Mouse (Mus musculus): Measurements from ENCODE around the gene Kcnh2.

GRCm38 (mm10) chr5:24348546-24348945 lies 2.9 kb downstream of the Kcnh2 start:
- TF ChIP-seq POLR2A (IDR thresholded peaks at IDR 0.05; ENCODE audit: control insufficient read depth, low read depth, low read length) (no peak), CTCF (IDR thresholded peaks at IDR 0.05; ENCODE audit: control insufficient read depth, insufficient read depth, insufficient replicate concordance, low read depth, low read length) (no peak)

Data from testis, adult 2 months (tissue).